21 mouse cellular contexts compared by ENCODE assay signal in the genomic region with DNA sequence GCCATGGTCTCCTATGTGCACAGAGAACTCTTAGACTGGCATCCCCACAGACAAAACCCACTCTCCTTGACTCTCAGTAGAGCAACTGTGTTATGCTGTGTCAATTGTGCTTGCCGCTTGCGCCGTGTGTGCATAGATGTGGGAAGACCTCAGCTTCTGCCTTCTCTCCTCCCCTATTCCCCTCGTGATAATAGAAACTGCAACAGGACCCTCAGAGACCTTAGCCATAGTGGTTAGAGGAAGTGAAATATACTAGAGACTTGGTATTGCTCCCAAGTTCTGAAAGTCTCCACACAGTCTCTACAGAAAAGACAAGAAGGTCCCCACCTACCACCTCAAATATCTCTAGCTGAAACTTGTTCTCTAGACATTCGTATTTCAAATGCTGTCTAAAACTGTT.
DNase-seq lines count a peak whose midpoint lies in the region; ATAC-seq lines count a peak whose summit lies in the region.
"Had no signal": no experiment of that assay in that cellular context is flagged by ENCODE, and none has a peak within 500 bp of the region (broad histone marks: within the 10 kb centered on the region; RNA-seq: fewer than 3 reads in every experiment).

No protein-coding gene starts in this region.

- ATAC-seq in common myeloid progenitor, adult 5-6 weeks (replicated peaks; ENCODE audit: low read depth, poor library complexity, severe bottlenecking), result peak; percentile 55
- ATAC-seq in granulocyte monocyte progenitor cell, adult 5-6 weeks (replicated peaks; ENCODE audit: poor library complexity, severe bottlenecking), result peak; percentile 78
- peak; percentile 61 for ATAC-seq in megakaryocyte, adult 5-6 weeks (ENCODE audit: poor library complexity, severe bottlenecking)
- ATAC-seq: forebrain, embryonic 13.5 days; forebrain, embryonic 15.5 days; forebrain, postnatal 0 days had no signal

- WGBS in forebrain, embryonic 10.5 days, result 83% methylated on average over 5 of the region's 5 CpGs

- no peak overlapping the region for H3K4me3 ChIP-seq in forebrain, embryonic 10.5 days
- H3K4me3 ChIP-seq: embryonic facial prominence, embryonic 13.5 days; embryonic facial prominence, embryonic 15.5 days; erythroblast, embryonic 14.5 days; forebrain, embryonic 13.5 days; forebrain, embryonic 15.5 days had no signal

- H3K27me3 ChIP-seq in forebrain, embryonic 10.5 days (ENCODE audit: poor library complexity, severe bottlenecking), result peaks cover 4% of the 10 kb centered on the region; the same call in 1 of the 2 replicates
- H3K27me3 ChIP-seq: embryonic facial prominence, embryonic 13.5 days; embryonic facial prominence, embryonic 15.5 days; forebrain, embryonic 13.5 days; forebrain, embryonic 15.5 days had no signal

- no peak for DNase-seq in forebrain, embryonic 10.5 days (ENCODE audit: extremely low spot score, low spot score)
- no peak for DNase-seq in embryo, embryonic 11 days
- DNase-seq in spleen, adult 18-20 months, result no peak
- DNase-seq: adrenal gland, adult 2 months; adrenal gland, postnatal 10 days; adrenal gland, postnatal 25 days; cerebellum, adult 11 months; cerebellum, adult 18-20 months; cerebellum, adult 8-10 months; cerebellum, adult 9-11 months; cerebellum, postnatal 14 days; cerebellum, postnatal 36 days; forebrain, postnatal 0 days had no signal

- H3K4me1 ChIP-seq in forebrain, embryonic 10.5 days, result peaks cover 15% of the 10 kb centered on the region
- H3K4me1 ChIP-seq: forebrain, embryonic 13.5 days had no signal

- H3K27ac ChIP-seq in forebrain, embryonic 10.5 days, result no peak overlapping the region
- H3K27ac ChIP-seq: embryonic facial prominence, embryonic 13.5 days; embryonic facial prominence, embryonic 15.5 days; forebrain, embryonic 13.5 days; forebrain, embryonic 15.5 days had no signal

- no peaks in the 10 kb centered on the region for H3K36me3 ChIP-seq in forebrain, embryonic 10.5 days (replicated peaks)
- H3K36me3 ChIP-seq: embryonic facial prominence, embryonic 13.5 days; embryonic facial prominence, embryonic 15.5 days; forebrain, embryonic 15.5 days had no signal

- no peaks in the 10 kb centered on the region for H3K9me3 ChIP-seq in forebrain, embryonic 10.5 days
- H3K9me3 ChIP-seq: embryonic facial prominence, embryonic 13.5 days; embryonic facial prominence, embryonic 15.5 days; forebrain, embryonic 13.5 days; forebrain, embryonic 15.5 days had no signal
